Mouse (Mus musculus) adipocyte (in vitro differentiated cells): ENCODE measurements around the gene Tfap4.

Source experiments
- DNase-seq: peaks from one replicate; pipeline ENCODE4 v3.0.0-alpha.2; 2016; ENCODE audit warnings: low spot score

Tfap4 gene

DNA sequence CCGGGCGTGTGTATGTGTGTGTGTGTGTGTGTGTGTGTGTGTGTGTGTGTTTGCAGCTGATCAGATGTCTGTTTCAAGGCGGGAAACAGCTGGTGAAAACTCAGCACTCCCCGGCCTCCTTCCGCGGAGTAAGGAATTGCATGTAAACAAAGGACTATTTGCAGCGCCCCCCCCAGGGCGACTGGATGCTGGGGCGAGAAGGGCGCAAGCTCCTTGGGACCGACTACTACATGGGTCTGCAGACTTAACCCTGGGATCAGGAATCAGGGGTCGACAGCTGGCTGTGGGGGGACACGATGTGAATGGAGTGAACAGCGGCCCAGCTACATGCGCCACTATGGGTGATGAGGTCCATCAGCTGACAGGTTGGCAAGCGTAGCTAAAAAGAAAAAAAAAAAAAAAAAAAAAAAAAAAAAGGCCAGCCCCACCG is at the start of gene Tfap4:
TSS of gene Tfap4 (minus strand) at position 140 of the 430 bp plus-strand sequence.
- DNase-seq = peak; percentile 95

GRCm38 (mm10) chr16:4608532-4609059 is 48.9 kb upstream of the Tfap4 start:
- DNase-seq = no peak

DNA sequence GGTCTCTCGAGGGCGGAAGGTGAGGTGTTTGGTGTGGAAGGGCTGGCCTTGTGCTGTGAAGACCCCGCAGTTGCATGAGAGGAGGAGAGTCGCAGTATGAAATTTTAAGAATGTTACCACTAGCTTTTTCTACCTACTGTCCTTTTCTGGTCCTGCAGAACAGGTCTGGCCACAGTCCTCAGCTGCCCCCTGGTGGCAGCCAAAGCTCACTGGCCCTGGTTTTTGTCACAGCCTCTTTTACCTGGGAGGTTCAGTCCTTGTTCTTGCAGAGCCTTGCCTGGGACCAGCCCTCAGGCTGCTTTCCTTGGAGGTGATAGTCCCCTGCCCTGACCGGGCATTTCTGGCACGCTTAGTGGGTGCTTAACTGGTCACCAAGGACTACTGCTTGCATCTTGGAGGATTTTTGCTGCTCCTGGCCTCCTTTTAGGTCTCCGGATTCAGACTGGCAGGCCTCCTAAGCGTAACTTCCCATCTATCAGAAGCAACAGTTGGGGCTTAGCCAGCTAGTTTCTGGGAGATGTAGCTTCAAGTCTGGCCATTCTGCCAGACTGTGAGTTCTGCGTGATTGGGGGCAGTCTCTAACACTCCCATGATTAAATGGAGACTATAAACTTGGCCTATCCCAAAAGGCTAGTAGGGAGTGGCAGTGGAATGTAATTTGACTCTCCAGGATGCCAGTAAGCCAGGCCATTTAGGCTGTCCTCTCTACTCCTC is 48.3 kb upstream of the Tfap4 start:
- DNase-seq = peak; percentile 86

GRCm38 (mm10) chr16:4606431-4607084 is 46.9 kb upstream of the Tfap4 start:
- DNase-seq = peak; percentile 42

DNA sequence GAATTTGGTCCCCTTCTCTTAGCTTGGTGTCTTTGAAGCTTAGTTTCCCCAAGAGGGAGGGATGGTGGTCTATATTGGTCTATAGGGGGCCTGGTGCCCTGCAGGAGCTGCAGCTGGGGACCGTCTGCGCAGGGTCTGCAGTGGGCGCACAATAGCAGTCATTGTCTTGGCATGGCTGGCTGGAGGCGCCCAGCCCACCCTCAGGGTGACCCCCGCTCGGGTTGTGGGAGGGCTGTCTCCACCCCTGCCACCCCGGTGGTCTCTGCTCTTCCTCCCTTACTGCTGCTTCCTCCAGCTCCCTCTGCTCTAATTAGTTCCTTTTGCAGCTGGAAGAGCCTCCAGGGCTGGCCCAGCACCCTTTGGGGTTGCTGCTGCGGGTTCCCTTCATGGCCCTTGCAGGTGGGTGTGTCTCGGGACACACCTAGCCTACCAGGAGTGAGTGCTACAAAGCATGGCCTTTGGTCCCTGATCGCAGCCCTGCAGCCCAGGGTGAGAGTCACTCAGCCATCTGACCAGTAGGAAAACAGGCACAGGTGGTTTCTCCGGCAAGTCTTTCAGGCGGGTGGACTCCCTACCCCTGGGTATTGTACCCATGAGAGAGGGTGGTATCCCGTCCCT is 46.0 kb upstream of the Tfap4 start:
- no peak for DNase-seq

GRCm38 (mm10) chr16:4604293-4604837 is 44.7 kb upstream of the Tfap4 start:
- no peak for DNase-seq

- no peak for DNase-seq
These were observed 43.8 kb upstream of the Tfap4 start for GRCm38 (mm10) chr16:4603453-4603837.

GRCm38 (mm10) chr16:4602766-4603452 is 43.3 kb upstream of the Tfap4 start:
- no peak for DNase-seq

- DNase-seq = no peak
These were observed 42.5 kb upstream of the Tfap4 start for GRCm38 (mm10) chr16:4602189-4602588.

DNA sequence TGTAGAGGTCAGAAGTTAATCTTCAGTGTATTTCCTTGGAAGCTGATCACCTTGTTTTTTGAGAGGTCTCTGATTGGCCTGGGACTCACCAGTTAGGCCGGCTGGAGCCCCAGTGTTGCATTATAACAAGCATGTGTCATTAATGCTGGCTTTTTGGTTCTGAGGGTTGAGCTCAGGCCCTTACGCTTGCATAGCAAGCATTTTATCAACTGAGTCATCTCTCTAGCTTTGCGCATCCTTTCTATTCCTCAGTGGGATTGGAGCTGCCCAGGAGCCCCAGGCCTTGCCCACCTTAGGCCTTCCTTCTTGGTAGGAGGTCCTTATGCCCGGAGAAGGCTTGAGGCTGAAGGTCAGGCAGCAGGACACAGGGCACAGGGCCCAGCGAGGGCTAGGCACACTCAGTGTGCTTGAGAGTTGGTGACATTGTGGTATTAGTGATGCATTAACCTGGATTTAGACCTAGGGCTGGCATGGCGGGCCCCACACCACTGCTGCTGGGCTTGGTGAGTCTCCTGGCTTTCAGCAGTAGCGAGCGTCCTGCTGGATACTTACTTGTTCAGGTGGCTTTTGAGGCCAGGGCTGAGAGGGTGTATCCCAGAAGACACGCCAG is 41.2 kb upstream of the Tfap4 start:
- DNase-seq = no peak

GRCm38 (mm10) chr16:4599616-4600015 is 40.0 kb upstream of the Tfap4 start:
- no peak for DNase-seq

DNA sequence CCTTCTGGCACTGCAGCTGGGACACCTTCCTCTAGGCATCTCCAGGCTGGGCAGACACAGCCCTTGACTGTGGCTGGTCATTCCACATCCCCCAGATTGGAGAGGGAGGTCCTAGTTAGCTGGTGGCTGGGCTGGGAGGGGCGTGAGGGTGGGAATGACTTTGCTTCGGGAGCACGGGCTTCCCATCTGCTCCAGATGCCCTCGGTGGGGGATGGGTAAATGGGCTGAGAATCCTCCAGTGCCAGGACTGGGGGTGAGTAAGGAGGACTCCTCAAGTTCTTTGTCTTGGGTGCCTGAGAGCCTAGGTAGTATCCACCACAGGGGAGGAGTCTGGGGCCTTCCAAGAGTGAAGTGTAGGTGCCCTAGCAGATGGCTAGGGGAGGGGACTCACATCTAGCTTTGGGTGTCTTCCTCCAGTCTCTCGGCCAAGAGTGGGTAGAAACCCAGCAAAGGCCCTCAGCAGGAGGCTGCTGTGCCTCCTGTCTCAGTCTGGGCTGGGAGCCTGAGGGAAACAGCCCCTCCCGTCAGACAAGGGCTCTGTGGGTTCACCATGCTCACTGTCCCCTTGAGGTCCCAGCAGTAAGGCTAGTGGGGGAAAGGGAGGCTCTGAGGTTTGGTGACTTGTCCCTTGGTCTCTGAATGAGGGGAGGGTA is 39.4 kb upstream of the Tfap4 start:
- no peak for DNase-seq

DNA sequence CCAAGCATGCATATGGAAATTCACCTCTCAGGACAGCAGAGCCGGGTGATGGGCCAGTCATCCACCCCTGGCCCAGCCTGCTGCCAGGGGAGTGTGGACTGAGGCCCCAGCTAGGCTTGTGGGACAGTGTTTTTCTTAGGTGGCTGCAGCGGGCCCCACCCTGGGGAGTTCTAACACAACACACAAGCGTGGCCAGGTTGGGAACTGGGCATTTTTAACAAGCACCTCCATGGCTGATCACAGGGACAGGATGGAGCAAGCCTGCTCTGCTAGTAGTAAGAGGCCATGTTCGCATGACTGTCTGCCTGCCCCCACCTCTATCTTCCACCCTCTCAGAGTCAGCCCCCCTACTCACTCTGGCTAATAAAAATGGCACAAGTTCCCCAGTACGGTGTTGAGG is 38.4 kb upstream of the Tfap4 start:
- no peak for DNase-seq

DNA sequence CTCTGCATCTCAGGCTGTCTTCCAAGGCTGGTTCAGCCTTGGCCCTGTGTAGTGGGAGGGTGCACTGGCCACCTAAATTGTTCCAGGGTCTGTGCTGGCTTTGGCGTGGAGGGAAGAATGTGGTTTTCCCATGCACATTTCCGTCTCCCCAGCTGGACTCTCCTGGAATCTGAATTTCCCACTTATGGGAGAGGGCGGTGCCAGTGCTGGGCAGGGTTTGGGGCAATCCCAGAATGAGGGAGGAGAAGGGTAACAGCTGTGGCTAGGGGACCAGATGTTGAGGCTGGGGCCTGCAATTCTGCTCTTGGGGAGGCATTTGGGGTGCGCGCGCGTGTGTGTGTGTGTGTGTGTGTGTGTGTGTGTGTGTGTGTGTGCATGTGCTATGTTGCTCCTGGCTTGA is 37.6 kb upstream of the Tfap4 start:
- DNase-seq = peak; percentile 38

DNA sequence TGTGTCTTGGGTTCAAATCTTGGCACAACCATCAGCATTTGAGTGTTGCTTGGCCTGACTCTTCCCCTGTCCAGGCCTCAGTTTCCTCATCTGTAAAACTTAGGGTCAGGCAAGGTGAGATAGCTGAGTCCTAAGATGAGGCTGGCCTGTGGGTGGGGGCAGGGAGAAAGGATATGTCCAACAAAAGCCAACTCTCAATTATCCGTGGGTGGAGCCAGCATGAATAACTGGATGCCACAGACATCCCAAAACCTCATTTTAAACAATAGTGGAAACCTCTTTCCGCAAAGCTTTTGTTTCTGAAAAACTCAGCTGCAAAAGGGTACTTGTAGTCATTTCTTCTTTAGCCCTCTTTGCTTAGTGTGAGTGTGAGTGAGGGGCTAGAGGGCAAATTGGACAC is 37.2 kb upstream of the Tfap4 start:
- no peak for DNase-seq

DNA sequence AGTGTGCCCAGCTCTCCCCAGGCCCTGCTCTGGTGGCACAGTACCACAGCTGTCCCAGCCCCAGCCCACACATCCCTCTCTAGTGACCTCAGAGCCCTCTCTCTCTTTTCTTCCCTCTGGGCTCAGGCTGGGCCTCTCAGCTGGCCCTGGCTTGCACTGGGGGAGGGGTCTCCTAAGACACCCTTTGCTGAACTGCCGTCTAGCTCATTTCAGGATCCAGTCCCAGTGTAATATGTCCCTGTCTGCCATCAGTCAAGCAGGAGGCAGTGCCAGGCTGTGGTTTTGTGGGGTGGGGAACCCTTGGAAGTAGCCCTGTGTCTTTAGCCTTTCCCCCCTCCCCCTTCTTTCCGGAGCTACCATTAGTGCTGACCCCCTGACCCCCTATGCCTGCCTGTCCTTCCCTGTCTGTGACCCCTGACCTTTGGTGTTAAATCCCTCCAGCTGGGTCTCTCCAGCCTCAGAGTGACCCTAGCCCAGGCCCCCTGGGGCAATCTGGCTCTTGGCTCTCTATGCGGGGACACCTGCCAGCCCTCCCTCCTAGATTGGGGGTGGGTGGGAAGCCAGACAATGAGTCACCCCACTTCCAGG is 36.6 kb upstream of the Tfap4 start:
- peak; percentile 59 for DNase-seq

- DNase-seq = peak; percentile 59
These were observed 35.9 kb upstream of the Tfap4 start for GRCm38 (mm10) chr16:4595527-4595963.

DNA sequence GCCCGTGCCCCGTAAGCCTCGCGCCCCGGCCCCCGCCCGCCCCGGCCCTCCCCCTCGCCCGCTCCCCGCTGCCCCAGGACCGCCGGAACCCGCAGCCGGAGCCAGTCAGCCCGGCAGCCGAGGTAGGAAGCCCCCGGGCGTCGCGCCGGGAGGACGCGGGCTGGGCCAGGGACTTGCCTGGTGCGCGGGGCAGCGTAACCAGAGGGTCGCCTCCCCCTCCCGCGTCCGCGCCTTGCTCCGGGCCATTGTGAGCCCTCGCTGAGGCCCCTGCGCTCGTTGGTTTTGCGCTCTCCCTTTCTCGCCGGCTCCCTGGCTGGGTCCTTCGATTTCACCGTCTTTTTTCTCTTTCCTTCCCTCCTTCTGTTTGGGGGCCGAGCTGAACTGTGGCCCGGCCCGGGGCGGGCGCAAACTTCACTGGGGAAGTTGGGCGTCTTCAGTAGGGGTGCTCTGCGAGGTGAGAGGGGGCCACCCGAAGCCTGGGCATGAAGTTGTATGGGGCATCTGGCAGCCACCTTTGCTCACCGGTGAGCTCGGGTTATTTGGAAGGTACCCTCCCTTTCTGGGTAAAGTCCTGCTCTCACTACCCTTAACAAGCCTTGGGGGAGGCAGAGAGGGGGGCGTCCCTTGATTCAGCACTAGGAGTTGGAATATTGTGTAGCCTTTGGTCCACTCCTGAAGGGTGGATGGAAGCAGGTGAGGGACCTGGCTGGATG is 35.3 kb upstream of the Tfap4 start:
- DNase-seq = no peak

GRCm38 (mm10) chr16:4593971-4594813 is 34.5 kb upstream of the Tfap4 start, which contains the start of gene Glis2:
Gene Glis2 (plus strand): TSS chr16:4594713.
- DNase-seq = peak; percentile 59
